Mouse (Mus musculus): Measurements from ENCODE around the gene Plcd1. TPM values are rescaled to one million over a fixed set of nuclear protein-coding genes. Genes with fewer than 3 reads are reported as not detected.

The Plcd1 gene
- polyA plus RNA-seq, 1 experiment from 2014 or later: 57.9 TPM

GRCm38 (mm10) chr9:119025263-119025662 is 68.0 kb downstream of the Plcd1 start:
- in situ Hi-C loops (cut with MboI; ENCODE audit: low pct_unique_long_range_greater_than_20kb): loop anchor here (5.0 kb wide), 1 partner anchor 103 kb away; no protein-coding TSS in a partner anchor
- ATAC-seq: peak; percentile 31
- no peak for TF ChIP-seq CTCF (IDR thresholded peaks at IDR 0.05)
- ChIA-PET POLR2A (interaction anchor here (0.6 to 0.8 kb wide), 3 partner anchors 8 to 68 kb away, joined by 3 read pairs; partner anchors contain the start of gene Plcd1), CTCF (interaction anchor here (0.9 to 4.0 kb wide), 8 partner anchors 46 to 440 kb away, joined by 3 to 16 read pairs (median 3); no protein-coding TSS in a partner anchor)
- H3K27me3 ChIP-seq: no peaks in the 10 kb centered on the region
- DNase-seq (ENCODE audit: low read depth, low spot score): no peak

- ATAC-seq: no peak
Measured at GRCm38 (mm10) chr9:119021731-119022130, 71.6 kb downstream of the Plcd1 start.

More at GRCm38 (mm10) chr9:119021731-119022130, 71.6 kb downstream of the Plcd1 start:
- CTCF ChIA-PET: interaction anchor here (1.2 kb wide), 1 partner anchor 98 kb away, joined by 3 read pairs; no protein-coding TSS in a partner anchor
- POLR2A ChIA-PET: no interaction called here
- DNase-seq (ENCODE audit: low read depth, low spot score): no peak
- no peak for TF ChIP-seq CTCF (IDR thresholded peaks at IDR 0.05)
- in situ Hi-C loops (cut with MboI; ENCODE audit: low pct_unique_long_range_greater_than_20kb): no loop called here
- no peaks in the 10 kb centered on the region for H3K27me3 ChIP-seq

Other genes with a start within 250 kb of the Plcd1 start
- 25.3 TPM for gene Ctdspl, start 167.0 kb downstream of the Plcd1 start, polyA plus RNA-seq (2021)
- 1.9 TPM for gene Vill, start 40.7 kb downstream of the Plcd1 start, polyA plus RNA-seq (2021)
- 8.7 TPM for gene Dlec1, start 9.0 kb upstream of the Plcd1 start, polyA plus RNA-seq (2021)
- gene Acaa1b, start 63.6 kb upstream of the Plcd1 start, polyA plus RNA-seq (2021): 7.9 TPM
- gene Gm47289, start 65.7 kb upstream of the Plcd1 start, polyA plus RNA-seq (2021): not detected
- gene Slc22a13, start 115.6 kb upstream of the Plcd1 start, polyA plus RNA-seq (2021): 0.09 TPM
- 41.7 TPM for gene Oxsr1, start 228.9 kb upstream of the Plcd1 start, polyA plus RNA-seq (2021)
- gene Acaa1a, start 246.2 kb upstream of the Plcd1 start, polyA plus RNA-seq (2021): 99.2 TPM
- gene Myd88, start 247.9 kb upstream of the Plcd1 start, polyA plus RNA-seq (2021): 29.2 TPM